Mouse (Mus musculus) MEL (cell line): ENCODE data around the gene March6. TPM values are rescaled to one million over a fixed set of nuclear protein-coding genes. Genes with fewer than 3 reads are reported as not detected.
A peak's percentile ranks its signal among the peaks of the same experiment; 100 is the strongest.

ENCODE experiments used
- DNase-seq: peaks from one replicate; pipeline ENCODE4 v3.0.0; 2011; ENCODE audit warnings: low read depth, low spot score
- H3K27ac ChIP-seq: 2 replicates; pipeline ENCODE4 v1.5.1; 2012; ENCODE audit warnings: low read depth, mild to moderate bottlenecking, control low read depth, low read length, moderate library complexity; ENCODE audit not compliant: control insufficient read depth
- H3K27me3 ChIP-seq, 2 experiments: fragments of 150-350 bp in 1 of 2; sonication (generic) in 1 of 2; 2 replicates each; pipeline ENCODE4 v1.6.1; 2012; ENCODE audit warnings: low read length in 2 of 2, mild to moderate bottlenecking in 2 of 2, improper control_type of control experiment in 1 of 2, moderate library complexity in 1 of 2; ENCODE audit not compliant: insufficient read depth in 2 of 2, control insufficient read depth in 1 of 2
- H3K36me3 ChIP-seq, 2 experiments: 2 replicates each; pipeline ENCODE4 v1.6.1; 2012 to 2014; ENCODE audit warnings: low read length in 2 of 2, improper control_type of control experiment in 1 of 2, inconsistent platforms in 1 of 2, mild to moderate bottlenecking in 1 of 2; ENCODE audit not compliant: insufficient read depth in 2 of 2, control insufficient read depth in 1 of 2
- H3K4me1 ChIP-seq, 2 experiments: fragments of 150-350 bp in 1 of 2; sonication (generic) in 1 of 2; 2 replicates each; pipeline ENCODE4 v1.6.1; 2012; ENCODE audit warnings: low read length in 2 of 2, improper control_type of control experiment in 1 of 2, mild to moderate bottlenecking in 1 of 2; ENCODE audit not compliant: insufficient read depth in 2 of 2, control insufficient read depth in 1 of 2
- H3K4me3 ChIP-seq, 2 experiments: fragments of 150-350 bp in 1 of 2; sonication (generic) in 1 of 2; 2 replicates each; pipeline ENCODE4 v1.5.1; 2012; ENCODE audit warnings: low read depth in 2 of 2, low read length in 2 of 2, mild to moderate bottlenecking in 2 of 2, moderate library complexity in 2 of 2, control low read depth in 1 of 2, improper control_type of control experiment in 1 of 2; ENCODE audit not compliant: control insufficient read depth in 1 of 2, insufficient read depth in 1 of 2
- H3K79me2 ChIP-seq: 2 replicates; pipeline ENCODE4 v1.6.1; 2012; ENCODE audit warnings: mild to moderate bottlenecking, low read length, moderate library complexity; ENCODE audit not compliant: control insufficient read depth, poor library complexity, insufficient read depth
- H3K9ac ChIP-seq: 2 replicates; pipeline ENCODE4 v1.6.1; 2012; ENCODE audit warnings: low read depth, mild to moderate bottlenecking, control low read depth, low read length, moderate library complexity; ENCODE audit not compliant: control insufficient read depth, poor library complexity, severe bottlenecking
- H3K9me3 ChIP-seq: fragments of 150-350 bp; sonication (generic); replicated peaks from 2 replicates; pipeline ENCODE4 v1.6.1; 2012; ENCODE audit warnings: mild to moderate bottlenecking, low read length, improper control_type of control experiment, moderate library complexity; ENCODE audit not compliant: insufficient read depth
- EP300 ChIP-seq, 2 experiments: IDR thresholded peaks; 2 replicates each; pipeline ENCODE4 v1.6.1; 2011; ENCODE audit warnings: improper control_type of control experiment in 2 of 2, low read length in 2 of 2, low read depth in 1 of 2, mild to moderate bottlenecking in 1 of 2
- GABPA ChIP-seq: IDR thresholded peaks from 2 replicates; pipeline ENCODE4 v1.6.1; 2012; ENCODE audit warnings: low read depth, mild to moderate bottlenecking, inconsistent platforms, low read length, improper control_type of control experiment, moderate library complexity
- GATA1 ChIP-seq: IDR thresholded peaks from 2 replicates; pipeline ENCODE4 v1.6.1; 2011; ENCODE audit warnings: low read depth, low read length, improper control_type of control experiment
- HCFC1 ChIP-seq: IDR thresholded peaks from 2 replicates; pipeline ENCODE4 v1.6.1; 2012; ENCODE audit warnings: low read depth, mild to moderate bottlenecking, inconsistent platforms, low read length, improper control_type of control experiment, moderate library complexity
- MAX ChIP-seq: IDR thresholded peaks from 2 replicates; pipeline ENCODE4 v1.6.1; 2011; ENCODE audit warnings: low read length, improper control_type of control experiment
- MAZ ChIP-seq: IDR thresholded peaks from 2 replicates; pipeline ENCODE4 v1.6.1; 2012; ENCODE audit warnings: low read depth, mild to moderate bottlenecking, inconsistent platforms, low read length, improper control_type of control experiment
- MEF2A ChIP-seq: IDR thresholded peaks from 2 replicates; pipeline ENCODE4 v1.6.1; 2014; ENCODE audit warnings: low read depth, mild to moderate bottlenecking, inconsistent platforms, low read length, improper control_type of control experiment; ENCODE audit not compliant: poor library complexity, insufficient replicate concordance, severe bottlenecking; ENCODE audit errors: extremely low read depth
- MYB ChIP-seq: IDR thresholded peaks from 2 replicates; pipeline ENCODE4 v1.6.1; 2011; ENCODE audit warnings: mild to moderate bottlenecking, low read depth, low read length, improper control_type of control experiment
- MYC ChIP-seq: IDR thresholded peaks from 2 replicates; pipeline ENCODE4 v1.6.1; 2011; ENCODE audit warnings: low read depth, mild to moderate bottlenecking, low read length, improper control_type of control experiment, moderate library complexity
- NELFE ChIP-seq: IDR thresholded peaks from 2 replicates; pipeline ENCODE4 v1.6.1; 2011; ENCODE audit warnings: low read depth, low read length, improper control_type of control experiment
- NRF1 ChIP-seq: IDR thresholded peaks from 2 replicates; pipeline ENCODE4 v1.6.1; 2014; ENCODE audit warnings: low read depth, mild to moderate bottlenecking, inconsistent platforms, low read length, improper control_type of control experiment, moderate library complexity; ENCODE audit not compliant: poor library complexity, insufficient read depth, severe bottlenecking
- POLR2A ChIP-seq, 2 experiments: IDR thresholded peaks; 2 replicates each; pipeline ENCODE4 v1.6.1; 2011 to 2012; ENCODE audit warnings: low read length in 2 of 2, mild to moderate bottlenecking in 2 of 2, control low read depth in 1 of 2, improper control_type of control experiment in 1 of 2, low read depth in 1 of 2, moderate library complexity in 1 of 2; ENCODE audit not compliant: control insufficient read depth in 1 of 2, insufficient read depth in 1 of 2, poor library complexity in 1 of 2
- POLR2AphosphoS2 ChIP-seq: IDR thresholded peaks from 2 replicates; pipeline ENCODE4 v1.6.1; 2011; ENCODE audit warnings: low read length, improper control_type of control experiment
- POLR2AphosphoS5 ChIP-seq: IDR thresholded peaks from 2 replicates; pipeline ENCODE4 v1.6.1; 2012; ENCODE audit warnings: low read depth, borderline replicate concordance, mild to moderate bottlenecking, inconsistent platforms, low read length, moderate library complexity, mixed read lengths
- RCOR1 ChIP-seq: IDR thresholded peaks from 2 replicates; pipeline ENCODE4 v1.6.1; 2012; ENCODE audit warnings: low read depth, mild to moderate bottlenecking, inconsistent platforms, low read length, improper control_type of control experiment
- SMC3 ChIP-seq: IDR thresholded peaks from 2 replicates; pipeline ENCODE4 v1.6.1; 2011; ENCODE audit warnings: low read depth, low read length, improper control_type of control experiment
- TAL1 ChIP-seq: IDR thresholded peaks from 2 replicates; pipeline ENCODE4 v1.6.1; 2012; ENCODE audit warnings: mild to moderate bottlenecking, inconsistent platforms, low read length, moderate library complexity, mixed read lengths
- TCF12 ChIP-seq: IDR thresholded peaks from 2 replicates; pipeline ENCODE4 v1.6.1; 2014; ENCODE audit warnings: low read depth, mild to moderate bottlenecking, inconsistent platforms, low read length, improper control_type of control experiment, moderate library complexity
- USF2 ChIP-seq, 2 experiments: IDR thresholded peaks; 2 replicates each; pipeline ENCODE4 v1.6.1; 2011 to 2012; ENCODE audit warnings: improper control_type of control experiment in 2 of 2, low read length in 2 of 2, borderline replicate concordance in 1 of 2, inconsistent platforms in 1 of 2, low read depth in 1 of 2, mild to moderate bottlenecking in 1 of 2; ENCODE audit not compliant: insufficient read depth in 1 of 2
- ZC3H11A ChIP-seq: IDR thresholded peaks from 2 replicates; pipeline ENCODE4 v1.6.1; 2012; ENCODE audit warnings: low read depth, mild to moderate bottlenecking, inconsistent platforms, low read length, improper control_type of control experiment
- ZKSCAN1 ChIP-seq: IDR thresholded peaks from 2 replicates; pipeline ENCODE4 v1.6.1; 2012; ENCODE audit warnings: low read depth, mild to moderate bottlenecking, inconsistent platforms, low read length, improper control_type of control experiment, moderate library complexity
- ZMIZ1 ChIP-seq: IDR thresholded peaks from 2 replicates; pipeline ENCODE4 v1.6.1; 2012; ENCODE audit warnings: low read depth, mild to moderate bottlenecking, inconsistent platforms, low read length, improper control_type of control experiment, moderate library complexity
- ZNF384 ChIP-seq: IDR thresholded peaks from 2 replicates; pipeline ENCODE4 v1.6.1; 2012; ENCODE audit warnings: low read depth, mild to moderate bottlenecking, inconsistent platforms, low read length, improper control_type of control experiment
- polyA plus RNA-seq, 2 experiments: library from polyadenylated mRNA; stranded (reverse) in 1 of 2; unstranded in 1 of 2; fragments of >175 nt in 1 of 2; fragments of >200 nt in 1 of 2; gene quantifications; 2 replicates each; pipeline versions ENCODE4 v1.2.1 to v1.2.4; 2012; ENCODE audit warnings: low replicate concordance in 2 of 2, low read depth in 1 of 2; ENCODE audit not compliant: insufficient read length in 2 of 2, insufficient read depth in 1 of 2, missing spikeins in 1 of 2
- total RNA-seq: library from RNA; depleted of rRNA; stranded (reverse); fragments of 300-350 nt; gene quantifications from 2 replicates; pipeline ENCODE4 v1.2.3, GENCODE M21; 2012

March6 gene
- total and polyA plus RNA-seq, 3 experiments: 37.9 to 114 (median 62.5) TPM

DNA sequence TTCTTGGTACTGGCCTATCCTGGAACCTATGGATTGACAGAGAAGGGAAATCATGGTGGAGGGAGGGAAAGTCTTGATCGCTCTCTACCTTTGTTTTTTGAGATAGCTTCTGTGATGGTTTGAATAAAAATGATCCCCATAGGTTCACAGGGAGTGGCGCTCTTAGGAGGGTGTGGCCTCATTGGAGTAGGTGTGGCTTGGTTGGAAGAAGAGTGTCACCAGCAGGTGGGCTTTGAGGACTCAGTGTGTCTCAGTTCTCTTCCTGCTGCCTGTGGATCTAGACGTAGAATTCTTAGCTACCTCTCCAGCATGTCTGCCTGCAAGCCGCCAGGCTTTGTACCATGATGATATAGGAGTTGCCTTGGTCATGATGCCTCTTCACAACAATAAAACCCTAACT lies 31.1 kb upstream of the March6 start:
- Histone ChIP-seq H3K9ac (no peak overlapping the region), H3K79me2 (no peaks in the 10 kb centered on the region), H3K4me1 (peaks cover 0 to 9% of the 10 kb centered on the region in 2 experiments; a peak in 2 of 4 replicates), H3K27ac (no peak overlapping the region), H3K36me3 (peaks cover 0 to 2% of the 10 kb centered on the region in 2 experiments; a peak in 1 of 4 replicates), H3K27me3 (no peaks in the 10 kb centered on the region), H3K4me3 (no peak overlapping the region), H3K9me3 (no peaks in the 10 kb centered on the region)
- no peak for TF ChIP-seq TAL1
- no peak for TF ChIP-seq NRF1
- TF ChIP-seq RCOR1: no peak
- TF ChIP-seq TCF12: no peak
- TF ChIP-seq MYC: no peak
- TF ChIP-seq POLR2A (IDR thresholded peaks at IDR 0.05; ENCODE audit: control insufficient read depth in 1 of 2, insufficient read depth in 1 of 2, low read depth in 1 of 2, low read length in 2 of 2, poor library complexity in 1 of 2): no peak
- no peak for DNase-seq

DNA sequence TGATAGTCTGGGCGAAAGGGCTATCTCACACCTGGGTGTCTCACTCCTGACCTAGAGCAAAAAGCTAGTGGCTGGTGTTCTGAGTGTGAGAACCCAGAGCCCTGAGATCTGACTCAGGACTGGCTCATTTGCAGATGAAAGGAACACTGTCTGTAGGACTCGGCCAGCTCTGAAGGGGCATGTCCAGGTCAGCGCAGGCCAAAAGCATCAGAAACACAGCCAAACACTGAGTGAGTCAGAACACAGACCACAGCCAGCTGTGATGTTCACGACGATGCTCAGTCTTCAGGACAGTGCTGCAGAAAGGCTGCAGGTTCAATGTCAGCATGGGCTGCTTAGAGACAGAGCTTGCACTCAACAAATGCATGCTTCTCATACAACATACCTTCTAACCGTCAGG lies 30.5 kb upstream of the March6 start:
- H3K79me2 ChIP-seq: no peaks in the 10 kb centered on the region

DNA sequence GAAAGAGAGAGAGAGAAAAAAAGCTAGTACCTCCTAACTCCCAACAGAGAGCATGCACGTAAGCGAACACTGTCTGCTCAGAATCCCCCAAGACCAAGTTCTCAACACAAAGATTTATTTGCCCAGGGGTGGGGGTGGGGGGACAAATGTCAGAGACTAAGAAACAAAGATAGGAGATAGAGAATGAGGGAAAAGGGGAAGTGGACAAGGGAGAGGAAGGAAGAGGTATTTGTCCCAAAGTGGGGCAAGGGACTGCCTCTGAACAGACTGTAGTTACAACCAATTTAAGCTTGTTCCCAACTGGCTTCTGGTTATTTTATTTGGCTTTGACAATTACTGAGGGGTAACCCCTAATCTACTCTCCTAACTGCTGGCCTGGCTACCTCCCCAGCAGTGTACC lies 24.0 kb upstream of the March6 start:
- no peak overlapping the region for H3K9ac ChIP-seq
- H3K4me1 ChIP-seq: peaks cover 0 to 11% of the 10 kb centered on the region in 2 experiments; a peak in 2 of 4 replicates
- no peaks in the 10 kb centered on the region for H3K9me3 ChIP-seq
- H3K27ac ChIP-seq: no peak overlapping the region
- TF ChIP-seq POLR2AphosphoS5 (no peak), MEF2A (no peak), ZNF384 (no peak), GATA1 (no peak; the same call in 1 of the 2 replicates), POLR2A (IDR thresholded peaks at IDR 0.05; ENCODE audit: control insufficient read depth in 1 of 2, insufficient read depth in 1 of 2, low read depth in 1 of 2, low read length in 2 of 2, poor library complexity in 1 of 2) (no peak), MYB (no peak), USF2 (IDR thresholded peaks at IDR 0.05; ENCODE audit: borderline replicate concordance in 1 of 2, insufficient read depth in 1 of 2, low read depth in 1 of 2, low read length in 2 of 2) (no peak), ZKSCAN1 (no peak), MAX (no peak), POLR2AphosphoS2 (no peak), EP300 (IDR thresholded peaks at IDR 0.05; ENCODE audit: low read depth in 1 of 2, low read length in 2 of 2) (no peak; a peak in 1 of 4 replicates)
- no peaks in the 10 kb centered on the region for H3K27me3 ChIP-seq
- H3K36me3 ChIP-seq: peaks cover 0 to 7% of the 10 kb centered on the region in 2 experiments; a peak in 2 of 4 replicates
- H3K79me2 ChIP-seq: no peaks in the 10 kb centered on the region
- no peak overlapping the region for H3K4me3 ChIP-seq
- DNase-seq: peak; percentile 64

More for the DNA sequence above, 30.5 kb upstream of the March6 start:
- peaks cover 0 to 9% of the 10 kb centered on the region in 2 experiments; a peak in 2 of 4 replicates for H3K4me1 ChIP-seq
- no peak for DNase-seq
- no peaks in the 10 kb centered on the region for H3K27me3 ChIP-seq
- H3K9ac ChIP-seq: no peak overlapping the region
- TF ChIP-seq USF2 (IDR thresholded peaks at IDR 0.05; ENCODE audit: borderline replicate concordance in 1 of 2, insufficient read depth in 1 of 2, low read depth in 1 of 2, low read length in 2 of 2) (no peak), ZKSCAN1 (no peak), EP300 (IDR thresholded peaks at IDR 0.05; ENCODE audit: low read depth in 1 of 2, low read length in 2 of 2) (no peak), MAX (no peak), ZC3H11A (no peak), POLR2AphosphoS5 (no peak), HCFC1 (no peak), TAL1 (no peak), ZMIZ1 (no peak), SMC3 (no peak), MAZ (no peak), NELFE (no peak), GABPA (no peak), TCF12 (no peak), ZNF384 (no peak)
- no peak overlapping the region for H3K4me3 ChIP-seq
- H3K27ac ChIP-seq: no peak overlapping the region
- no peaks in the 10 kb centered on the region for H3K9me3 ChIP-seq
- peaks cover 0 to 2% of the 10 kb centered on the region in 2 experiments; a peak in 1 of 4 replicates for H3K36me3 ChIP-seq
